Mouse (Mus musculus) neutrophil, adult 65 days (primary cell): Measurements from ENCODE around the gene Gm3376. TPM values are rescaled to one million over a fixed set of nuclear protein-coding genes. Genes with fewer than 3 reads are reported as not detected.

Experiments
- total RNA-seq: library from RNA; stranded (reverse); gene quantifications from 2 replicates; pipeline ENCODE4 v1.2.4, GENCODE M21; 2023

The Gm3376 gene
- total RNA-seq = not detected in 2 replicates

DNA sequence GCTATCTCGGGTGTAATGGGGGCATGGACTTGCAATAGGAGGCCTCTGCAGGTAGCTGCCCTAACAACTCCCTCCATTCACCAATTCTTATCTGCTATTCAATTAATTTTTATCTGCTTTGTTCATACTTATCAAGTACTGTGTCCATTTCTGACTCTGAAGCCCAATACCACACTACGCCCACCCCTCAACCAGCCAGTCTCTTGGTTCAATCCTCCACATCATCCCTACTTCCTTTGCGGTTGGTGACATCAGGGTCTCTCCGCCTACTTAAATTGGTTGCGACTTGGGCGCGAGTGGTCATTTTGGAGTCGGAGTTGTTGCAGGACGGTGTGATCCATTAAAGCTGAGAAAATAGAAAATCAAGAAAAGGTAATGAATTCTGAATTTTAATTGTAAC, at the start of gene Gm3376:
TSS of gene Gm3376 (plus strand) at position 301 of the 400 bp plus-strand sequence.

